Mouse (Mus musculus): ENCODE results near the gene Zbtb4.

Gene Zbtb4

GRCm38 (mm10) chr11:69801379-69801977 is 35.8 kb downstream of the Zbtb4 start, which contains the start of gene Fgf11:
Gene Fgf11, minus strand, starts transcription at chr11:69801857.
- DNase-seq (ENCODE audit: low spot score), result no peak

GRCm38 (mm10) chr11:69802648-69803105 is 37.0 kb downstream of the Zbtb4 start:
- DNase-seq (ENCODE audit: low spot score), result no peak

- no peak for DNase-seq (ENCODE audit: low spot score)
Measured at GRCm38 (mm10) chr11:69803328-69803727, 37.6 kb downstream of the Zbtb4 start.

- no peak for DNase-seq (ENCODE audit: low spot score)
Measured at GRCm38 (mm10) chr11:69803786-69804651, 38.3 kb downstream of the Zbtb4 start.

GRCm38 (mm10) chr11:69804652-69804940 is 38.9 kb downstream of the Zbtb4 start:
- DNase-seq (ENCODE audit: low spot score), result no peak

GRCm38 (mm10) chr11:69804972-69805909 is 39.5 kb downstream of the Zbtb4 start, which contains the start of gene Tmem102:
Gene Tmem102, minus strand, starts transcription at chr11:69805624.
- no peak for DNase-seq (ENCODE audit: low spot score)

- DNase-seq (ENCODE audit: low spot score), result no peak
Measured at GRCm38 (mm10) chr11:69806378-69806777, 40.7 kb downstream of the Zbtb4 start.

- no peak for DNase-seq (ENCODE audit: low spot score)
Measured at GRCm38 (mm10) chr11:69807641-69808040, 41.9 kb downstream of the Zbtb4 start.

- DNase-seq (ENCODE audit: low spot score), result no peak
Measured at GRCm38 (mm10) chr11:69810280-69810679, 44.6 kb downstream of the Zbtb4 start.

GRCm38 (mm10) chr11:69815155-69815554 is 49.4 kb downstream of the Zbtb4 start, which contains the start of gene Gm39566:
Gene Gm39566, minus strand, starts transcription at chr11:69815298.
- DNase-seq (ENCODE audit: low spot score), result no peak

GRCm38 (mm10) chr11:69816520-69816919 is 50.8 kb downstream of the Zbtb4 start:
- DNase-seq (ENCODE audit: low spot score), result no peak

- no peak for DNase-seq (ENCODE audit: low spot score)
Measured at GRCm38 (mm10) chr11:69818365-69818764, 52.7 kb downstream of the Zbtb4 start, which contains the start of gene Spem2. Gene Spem2, minus strand, starts transcription at chr11:69818465.

GRCm38 (mm10) chr11:69818871-69819270 is 53.2 kb downstream of the Zbtb4 start:
- no peak for DNase-seq (ENCODE audit: low spot score)

- no peak for DNase-seq (ENCODE audit: low spot score)
Measured at GRCm38 (mm10) chr11:69822080-69822479, 56.4 kb downstream of the Zbtb4 start, which contains the start of gene Spem1. Gene Spem1, minus strand, starts transcription at chr11:69822180.

- no peak for DNase-seq (ENCODE audit: low spot score)
Measured at GRCm38 (mm10) chr11:69823456-69823855, 57.7 kb downstream of the Zbtb4 start.

- DNase-seq (ENCODE audit: low spot score), result no peak
Measured at GRCm38 (mm10) chr11:69828832-69829231, 63.1 kb downstream of the Zbtb4 start.

GRCm38 (mm10) chr11:69833554-69833953 is 67.8 kb downstream of the Zbtb4 start:
- DNase-seq (ENCODE audit: low spot score), result no peak

Data from layer of hippocampus, adult 9-10 months (tissue).